Mouse (Mus musculus) MEL (cell line): ENCODE measurements around the gene Bcr.

Experiments used
- CTCF ChIP-seq, 3 experiments: IDR thresholded peaks in 2 of 3; conservative IDR thresholded peaks in 1 of 3; 2 replicates each; pipeline ENCODE4 v1.5.1; 2011 to 2012; ENCODE audit warnings: low read length in 3 of 3, low read depth in 2 of 3, mild to moderate bottlenecking in 2 of 3, improper control_type of control experiment in 1 of 3, inconsistent platforms in 1 of 3, mixed read lengths in 1 of 3, moderate library complexity in 1 of 3; ENCODE audit not compliant: control insufficient read depth in 1 of 3, insufficient read depth in 1 of 3, poor library complexity in 1 of 3, severe bottlenecking in 1 of 3
- MAFK ChIP-seq: IDR thresholded peaks from 2 replicates; pipeline ENCODE4 v1.6.1; 2011; ENCODE audit warnings: low read depth, mild to moderate bottlenecking, low read length, improper control_type of control experiment, borderline replicate concordance
- MAZ ChIP-seq: IDR thresholded peaks from 2 replicates; pipeline ENCODE4 v1.6.1; 2012; ENCODE audit warnings: low read depth, mild to moderate bottlenecking, inconsistent platforms, low read length, improper control_type of control experiment

GRCm38 (mm10) chr10:75100298-75100697 lies 39.9 kb downstream of the Bcr start:
- TF ChIP-seq MAZ (no peak), CTCF (IDR thresholded peaks at IDR 0.05 in 2 of 3, conservative IDR thresholded peaks at IDR 0.05 in 1 of 3; ENCODE audit: control insufficient read depth in 1 of 3, insufficient read depth in 1 of 3, low read depth in 2 of 3, low read length in 3 of 3, poor library complexity in 1 of 3, severe bottlenecking in 1 of 3) (no peak), MAFK (no peak)
